Mouse (Mus musculus): ENCODE results near the gene Pnp.
"Not testable (repeated sequence)": the region's sequence is repeated elsewhere in the genome, so short reads cannot be mapped to it uniquely, and the experiment has no call there.

- not testable (repeated sequence) for TF ChIP-seq CTCF, EP300 (IDR thresholded peaks at IDR 0.05)
Measured at GRCm38 (mm10) chr14:50923437-50923836, 7.4 kb upstream of the Pnp start.
